Mouse (Mus musculus): ENCODE measurements at regions not wholly inside any gene's neighbourhood (a gene's known extent, or its start where the extent isn't known, plus 50 kb on each side); places are given as distances from the start of the nearest gene placed in this dataset.

DNA sequence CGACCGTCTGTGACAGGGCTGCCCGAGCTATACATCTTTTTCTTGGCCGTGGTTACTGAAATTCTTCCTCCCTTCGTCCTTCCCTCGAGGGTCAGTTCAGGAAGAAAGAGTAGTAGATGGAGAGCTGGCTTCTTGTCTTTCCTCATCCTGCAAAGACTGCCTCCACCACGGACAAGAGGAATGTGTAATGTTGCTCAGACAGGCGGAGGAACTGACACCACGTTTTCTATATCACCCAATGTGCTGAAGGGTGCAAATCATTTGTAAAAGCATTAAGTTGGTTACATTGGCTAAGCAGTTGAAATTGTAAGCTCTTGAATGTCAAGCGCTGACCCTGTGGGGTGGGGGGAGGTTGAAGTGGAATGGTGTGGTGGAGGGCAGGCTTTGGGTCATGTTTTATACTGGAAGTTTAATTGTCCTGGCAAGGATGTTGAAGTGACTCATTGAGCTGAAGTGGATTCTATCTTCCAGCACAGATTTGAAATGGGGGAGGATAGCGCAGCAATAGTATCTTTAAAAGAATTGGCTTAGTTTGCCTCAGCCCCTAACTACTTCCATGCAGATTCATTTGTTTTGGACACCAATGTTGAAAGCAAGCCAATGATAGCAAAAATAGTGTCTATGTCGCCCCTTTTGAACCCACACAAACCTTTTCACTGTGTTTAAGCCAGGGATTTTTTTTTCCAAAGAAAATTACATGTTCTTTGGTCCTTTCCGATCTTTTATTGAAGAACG is 230.5 kb upstream of the Lyplal1 start:
- no peaks in the 10 kb centered on the region for H3K27me3 ChIP-seq (ENCODE audit: poor library complexity, severe bottlenecking)
- H3K36me3 ChIP-seq (replicated peaks) = no peaks in the 10 kb centered on the region
- no peak for DNase-seq (ENCODE audit: extremely low spot score, low spot score)
- WGBS = 90% methylated on average over 14 of the region's 14 CpGs
- no peaks in the 10 kb centered on the region for H3K4me1 ChIP-seq
- no peak overlapping the region for H3K4me3 ChIP-seq
- H3K27ac ChIP-seq = no peak overlapping the region
- H3K9me3 ChIP-seq = no peaks in the 10 kb centered on the region

- Histone ChIP-seq H3K27me3 (ENCODE audit: poor library complexity, severe bottlenecking) (no peaks in the 10 kb centered on the region), H3K36me3 (replicated peaks) (no peaks in the 10 kb centered on the region), H3K27ac (no peak overlapping the region), H3K4me3 (no peak overlapping the region), H3K4me1 (no peaks in the 10 kb centered on the region), H3K9me3 (no peaks in the 10 kb centered on the region)
- DNase-seq (ENCODE audit: extremely low spot score, low spot score) = no peak
- 89% methylated on average over 6 of the region's 6 CpGs for WGBS
Observed at GRCm38 (mm10) chr1:186345449-186345848, 228.3 kb upstream of the Lyplal1 start.

- no peaks in the 10 kb centered on the region for H3K4me1 ChIP-seq
- no peaks in the 10 kb centered on the region for H3K27me3 ChIP-seq (ENCODE audit: poor library complexity, severe bottlenecking)
- H3K9me3 ChIP-seq = no peaks in the 10 kb centered on the region
- no peak for DNase-seq (ENCODE audit: extremely low spot score, low spot score)
- no peaks in the 10 kb centered on the region for H3K36me3 ChIP-seq (replicated peaks)
- H3K4me3 ChIP-seq = no peak overlapping the region
- H3K27ac ChIP-seq = no peak overlapping the region
- 68% methylated on average over 2 of the region's 2 CpGs for WGBS
Observed at GRCm38 (mm10) chr1:186342931-186343506, 225.9 kb upstream of the Lyplal1 start.

DNA sequence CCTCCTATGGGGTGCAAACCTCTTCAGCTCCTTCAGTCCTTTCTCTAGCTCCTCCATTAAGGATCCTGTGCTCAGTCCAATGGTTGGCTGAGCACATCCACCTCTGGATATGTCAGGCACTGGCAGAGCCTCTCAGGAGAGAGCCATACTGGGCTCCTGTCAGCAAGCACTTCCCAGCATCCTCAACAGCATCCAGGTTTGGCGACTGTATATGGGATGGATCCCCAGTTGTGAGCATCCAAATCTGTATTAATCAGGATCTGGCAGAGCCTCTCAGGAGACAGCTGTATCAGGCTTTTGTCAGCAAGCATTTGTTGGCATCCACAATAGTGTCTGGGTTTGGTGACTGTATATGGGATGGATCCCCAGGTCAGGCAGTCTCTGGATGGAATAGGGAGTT is 225.3 kb upstream of the Lyplal1 start:
- Histone ChIP-seq H3K36me3 (replicated peaks) (no peaks in the 10 kb centered on the region), H3K4me1 (no peaks in the 10 kb centered on the region), H3K27ac (no peak overlapping the region), H3K4me3 (no peak overlapping the region), H3K27me3 (ENCODE audit: poor library complexity, severe bottlenecking) (no peaks in the 10 kb centered on the region), H3K9me3 (no peaks in the 10 kb centered on the region)
- 89% methylated on average over 1 of the region's 1 CpGs for WGBS
- DNase-seq (ENCODE audit: extremely low spot score, low spot score) = no peak

- no peaks in the 10 kb centered on the region for H3K9me3 ChIP-seq
- H3K4me1 ChIP-seq = no peaks in the 10 kb centered on the region
- H3K27ac ChIP-seq = no peak overlapping the region
- H3K27me3 ChIP-seq (ENCODE audit: poor library complexity, severe bottlenecking) = no peaks in the 10 kb centered on the region
- H3K4me3 ChIP-seq = no peak overlapping the region
- WGBS = 91% methylated on average over 3 of the region's 3 CpGs
- DNase-seq (ENCODE audit: extremely low spot score, low spot score) = no peak
- no peaks in the 10 kb centered on the region for H3K36me3 ChIP-seq (replicated peaks)
Observed at GRCm38 (mm10) chr1:186341878-186342277, 224.8 kb upstream of the Lyplal1 start.

DNA sequence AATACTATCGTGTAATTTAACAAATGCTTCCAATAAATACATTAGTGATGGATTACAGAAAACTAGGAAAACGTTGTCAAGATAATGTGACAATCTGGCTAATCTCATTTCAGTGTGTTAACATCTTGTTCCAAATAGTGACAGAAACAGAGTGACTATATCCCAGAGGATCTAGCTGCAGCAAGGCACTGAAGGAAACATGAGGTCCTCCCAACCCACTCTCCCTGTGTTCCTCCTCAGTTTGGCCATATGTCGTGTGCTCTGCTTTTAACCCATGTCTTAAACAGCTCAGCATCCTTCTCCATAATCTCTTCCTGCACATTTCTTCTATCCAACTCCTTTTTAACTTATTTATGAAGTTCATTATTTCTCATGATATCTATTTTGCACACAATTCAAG is 223.6 kb upstream of the Lyplal1 start:
- no peak overlapping the region for H3K4me3 ChIP-seq
- no peaks in the 10 kb centered on the region for H3K27me3 ChIP-seq (ENCODE audit: poor library complexity, severe bottlenecking)
- no peaks in the 10 kb centered on the region for H3K9me3 ChIP-seq
- no peak for DNase-seq (ENCODE audit: extremely low spot score, low spot score)
- WGBS = 90% methylated on average over 3 of the region's 3 CpGs
- H3K27ac ChIP-seq = no peak overlapping the region
- no peaks in the 10 kb centered on the region for H3K36me3 ChIP-seq (replicated peaks)
- H3K4me1 ChIP-seq = no peaks in the 10 kb centered on the region

GRCm38 (mm10) chr1:186317285-186317684 is 200.2 kb upstream of the Lyplal1 start:
- H3K27ac ChIP-seq = no peak overlapping the region
- H3K4me1 ChIP-seq = peaks cover 7% of the 10 kb centered on the region
- H3K36me3 ChIP-seq (replicated peaks) = no peaks in the 10 kb centered on the region
- no peaks in the 10 kb centered on the region for H3K9me3 ChIP-seq
- WGBS = 95% methylated on average over 2 of the region's 2 CpGs
- DNase-seq (ENCODE audit: extremely low spot score, low spot score) = no peak
- H3K27me3 ChIP-seq (ENCODE audit: poor library complexity, severe bottlenecking) = no peaks in the 10 kb centered on the region
- H3K4me3 ChIP-seq = no peak overlapping the region

DNA sequence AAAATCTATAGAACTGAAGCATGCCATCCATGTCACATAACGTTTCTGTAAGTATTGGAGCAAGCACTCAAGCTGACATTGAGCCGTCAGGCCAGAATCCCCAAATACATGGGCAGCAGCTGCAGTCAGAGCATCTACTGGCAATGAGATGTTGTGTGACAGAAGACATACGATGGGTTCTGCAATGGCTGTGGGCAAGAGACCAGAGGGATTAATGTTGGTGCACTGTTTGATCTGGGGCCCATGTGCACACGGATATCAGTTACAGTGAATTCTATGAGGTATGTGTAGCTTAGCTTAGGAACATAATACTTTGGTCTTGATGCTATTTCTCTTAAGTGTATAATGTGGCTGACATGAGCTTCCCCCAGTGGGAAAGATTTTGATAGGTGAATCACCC is 197.1 kb upstream of the Lyplal1 start:
- no peak overlapping the region for H3K27ac ChIP-seq
- no peak overlapping the region for H3K4me3 ChIP-seq
- H3K27me3 ChIP-seq (ENCODE audit: poor library complexity, severe bottlenecking) = no peaks in the 10 kb centered on the region
- H3K9me3 ChIP-seq = no peaks in the 10 kb centered on the region
- DNase-seq (ENCODE audit: extremely low spot score, low spot score) = no peak
- 90% methylated on average over 4 of the region's 4 CpGs for WGBS
- H3K36me3 ChIP-seq (replicated peaks) = no peaks in the 10 kb centered on the region
- H3K4me1 ChIP-seq = peaks cover 10% of the 10 kb centered on the region

GRCm38 (mm10) chr1:186312698-186313097 is 195.6 kb upstream of the Lyplal1 start:
- H3K4me3 ChIP-seq = no peak overlapping the region
- WGBS = 89% methylated on average over 9 of the region's 9 CpGs
- no peaks in the 10 kb centered on the region for H3K27me3 ChIP-seq (ENCODE audit: poor library complexity, severe bottlenecking)
- H3K4me1 ChIP-seq = peaks cover 10% of the 10 kb centered on the region
- no peaks in the 10 kb centered on the region for H3K36me3 ChIP-seq (replicated peaks)
- H3K27ac ChIP-seq = no peak overlapping the region
- no peak for DNase-seq (ENCODE audit: extremely low spot score, low spot score)
- no peaks in the 10 kb centered on the region for H3K9me3 ChIP-seq

DNA sequence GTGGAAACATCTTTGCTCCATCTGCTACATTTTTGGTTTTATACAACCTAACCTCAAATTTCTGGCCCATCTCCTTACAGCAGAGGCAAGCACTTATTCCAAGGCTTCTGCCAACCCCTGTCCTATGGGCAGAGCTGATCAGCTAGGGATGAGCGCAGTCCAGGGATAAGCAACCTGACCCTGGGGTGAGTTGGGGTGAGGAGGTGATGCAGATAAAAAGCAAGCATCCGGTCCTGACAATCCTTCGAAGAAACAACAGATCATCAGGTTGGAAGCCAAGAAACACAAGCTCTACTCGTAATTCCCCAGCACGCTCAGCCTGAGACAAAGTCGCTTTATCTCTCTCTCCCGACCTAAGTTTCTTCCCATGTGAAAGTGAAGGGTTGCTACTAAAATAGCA is 194.9 kb upstream of the Lyplal1 start:
- Histone ChIP-seq H3K4me3 (no peak overlapping the region), H3K27me3 (ENCODE audit: poor library complexity, severe bottlenecking) (no peaks in the 10 kb centered on the region), H3K4me1 (peaks cover 10% of the 10 kb centered on the region), H3K36me3 (replicated peaks) (no peaks in the 10 kb centered on the region), H3K27ac (no peak overlapping the region), H3K9me3 (no peaks in the 10 kb centered on the region)
- DNase-seq (ENCODE audit: extremely low spot score, low spot score) = no peak
- 90% methylated on average over 7 of the region's 7 CpGs for WGBS

- no peak overlapping the region for H3K27ac ChIP-seq
- DNase-seq (ENCODE audit: extremely low spot score, low spot score) = no peak
- H3K4me3 ChIP-seq = no peak overlapping the region
- H3K27me3 ChIP-seq (ENCODE audit: poor library complexity, severe bottlenecking) = no peaks in the 10 kb centered on the region
- 0 out of 2 replicates have a peak, but pooled peaks cover 3% of the 10 kb centered on the region for H3K4me1 ChIP-seq
- H3K9me3 ChIP-seq = no peaks in the 10 kb centered on the region
- WGBS = 84% methylated on average over 6 of the region's 6 CpGs
- no peaks in the 10 kb centered on the region for H3K36me3 ChIP-seq (replicated peaks)
Observed at GRCm38 (mm10) chr1:186307627-186308026, 190.5 kb upstream of the Lyplal1 start.

- Histone ChIP-seq H3K36me3 (replicated peaks) (no peaks in the 10 kb centered on the region), H3K27ac (no peak overlapping the region), H3K4me3 (no peak overlapping the region), H3K4me1 (no peaks in the 10 kb centered on the region), H3K27me3 (ENCODE audit: poor library complexity, severe bottlenecking) (no peaks in the 10 kb centered on the region), H3K9me3 (no peaks in the 10 kb centered on the region)
- WGBS = 85% methylated on average over 7 of the region's 7 CpGs
- no peak for DNase-seq (ENCODE audit: extremely low spot score, low spot score)
Observed at GRCm38 (mm10) chr1:186297464-186297863, 180.4 kb upstream of the Lyplal1 start.

GRCm38 (mm10) chr1:186295201-186295600 is 178.1 kb upstream of the Lyplal1 start:
- Histone ChIP-seq H3K4me3 (no peak overlapping the region), H3K9me3 (no peaks in the 10 kb centered on the region), H3K27me3 (ENCODE audit: poor library complexity, severe bottlenecking) (no peaks in the 10 kb centered on the region), H3K4me1 (no peaks in the 10 kb centered on the region), H3K27ac (no peak overlapping the region), H3K36me3 (replicated peaks) (no peaks in the 10 kb centered on the region)
- WGBS = 80% methylated on average over 2 of the region's 2 CpGs
- no peak for DNase-seq (ENCODE audit: extremely low spot score, low spot score)
